Mouse (Mus musculus) myocyte (in vitro differentiated cells): ENCODE measurements at regions not wholly inside any gene's neighbourhood (a gene's known extent, or its start where the extent isn't known, plus 50 kb on each side); places are given as distances from the start of the nearest gene placed in this dataset.

Experiments
- H3K27me3 ChIP-seq: one replicate; pipeline ENCODE4 v1.6.1; 2011; ENCODE audit not compliant: control insufficient read depth, insufficient read depth, insufficient read length
- H3K36me3 ChIP-seq: one replicate; pipeline ENCODE4 v1.6.1; 2011; ENCODE audit not compliant: control insufficient read depth, insufficient read depth
- H3K4me2 ChIP-seq: one replicate; pipeline ENCODE4 v1.6.1; 2011; ENCODE audit warnings: low read depth, control low read depth
- H3K4me3 ChIP-seq: one replicate; pipeline ENCODE4 v1.5.1; 2011; ENCODE audit warnings: mild to moderate bottlenecking, control low read depth, moderate library complexity
- H3K79me2 ChIP-seq: one replicate; pipeline ENCODE4 v1.6.1; 2011; ENCODE audit not compliant: control insufficient read depth, insufficient read depth
- H3ac ChIP-seq: one replicate; pipeline ENCODE4 v1.6.1; 2011; ENCODE audit not compliant: control insufficient read depth, insufficient read length
- CEBPB ChIP-seq: IDR thresholded peaks from 2 replicates; pipeline ENCODE4 v1.6.1; 2011; ENCODE audit warnings: mild to moderate bottlenecking, moderate library complexity; ENCODE audit not compliant: poor library complexity, insufficient read depth, severe bottlenecking
- E2F4 ChIP-seq: IDR thresholded peaks from one replicate; pipeline ENCODE4 v1.6.1; 2011; ENCODE audit warnings: mild to moderate bottlenecking, control low read depth, moderate library complexity; ENCODE audit not compliant: insufficient read depth
- MAX ChIP-seq: IDR thresholded peaks from one replicate; pipeline ENCODE4 v1.6.1; 2011; ENCODE audit warnings: low read depth, mild to moderate bottlenecking, control low read depth
- MYOD1 ChIP-seq, 3 experiments: IDR thresholded peaks; one replicate each; pipeline ENCODE4 v1.6.1; 2011; ENCODE audit warnings: control low read depth in 2 of 3, low read depth in 2 of 3, mild to moderate bottlenecking in 2 of 3, moderate library complexity in 1 of 3; ENCODE audit not compliant: insufficient read length in 2 of 3, control insufficient read depth in 1 of 3
- MYOG ChIP-seq, 3 experiments: IDR thresholded peaks; one replicate each; pipeline ENCODE4 v1.6.1; 2011; ENCODE audit warnings: control low read depth in 2 of 3, low read depth in 2 of 3, mild to moderate bottlenecking in 2 of 3; ENCODE audit not compliant: insufficient read length in 2 of 3, control insufficient read depth in 1 of 3, insufficient read depth in 1 of 3
- POLR2A ChIP-seq: IDR thresholded peaks from one replicate; pipeline ENCODE4 v1.6.1; 2011; ENCODE audit warnings: low read depth, mild to moderate bottlenecking, control low read depth, moderate library complexity; ENCODE audit not compliant: insufficient read length
- POLR2AphosphoS2 ChIP-seq: IDR thresholded peaks from one replicate; pipeline ENCODE4 v1.6.1; 2011; ENCODE audit warnings: low read depth, control low read depth; ENCODE audit not compliant: insufficient read length
- REST ChIP-seq: IDR thresholded peaks from one replicate; pipeline ENCODE4 v1.6.1; 2011; ENCODE audit warnings: mild to moderate bottlenecking, control low read depth, moderate library complexity; ENCODE audit not compliant: insufficient read depth, insufficient read length
- SRF ChIP-seq: IDR thresholded peaks from one replicate; pipeline ENCODE4 v1.6.1; 2011; ENCODE audit warnings: low read depth; ENCODE audit not compliant: control insufficient read depth, insufficient read length
- TCF12 ChIP-seq: IDR thresholded peaks from one replicate; pipeline ENCODE4 v1.6.1; 2011; ENCODE audit warnings: mild to moderate bottlenecking, control low read depth; ENCODE audit not compliant: poor library complexity, insufficient read depth, severe bottlenecking
- TCF3 ChIP-seq: IDR thresholded peaks from one replicate; pipeline ENCODE4 v1.6.1; 2011; ENCODE audit warnings: low read depth, control low read depth; ENCODE audit not compliant: insufficient read length
- USF1 ChIP-seq: IDR thresholded peaks from one replicate; pipeline ENCODE4 v1.6.1; 2011; ENCODE audit warnings: low read depth, mild to moderate bottlenecking, control low read depth, moderate library complexity

DNA sequence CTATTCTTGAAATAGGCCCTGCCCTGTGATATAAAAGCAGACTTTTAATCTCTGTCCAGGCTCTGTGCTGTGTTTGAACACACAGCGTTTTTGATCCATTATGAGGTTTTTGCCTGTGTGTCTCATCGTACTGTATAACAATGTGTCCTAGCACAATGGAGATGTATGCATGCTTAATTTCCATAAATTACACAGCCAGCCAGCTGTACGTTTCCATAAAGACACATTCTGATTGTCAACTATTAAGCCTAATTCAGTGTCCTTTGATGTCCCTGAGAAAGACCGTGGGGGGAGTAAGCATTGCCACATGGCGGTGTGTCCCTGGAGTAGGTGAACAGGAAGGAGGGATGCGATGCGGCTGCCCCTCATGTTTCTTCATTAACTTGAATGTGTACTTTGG is 587.7 kb upstream of the Lcorl start:
- H3ac ChIP-seq: no peak overlapping the region
- H3K36me3 ChIP-seq: no peaks in the 10 kb centered on the region
- no peak overlapping the region for H3K4me2 ChIP-seq
- no peaks in the 10 kb centered on the region for H3K27me3 ChIP-seq
- no peak overlapping the region for H3K4me3 ChIP-seq
- TF ChIP-seq POLR2A (no peak), REST (no peak), USF1 (no peak), TCF12 (no peak), POLR2AphosphoS2 (no peak), CEBPB (no peak), TCF3 (no peak), E2F4 (no peak), SRF (no peak), MYOG (IDR thresholded peaks at IDR 0.05; ENCODE audit: control insufficient read depth in 1 of 3, insufficient read depth in 1 of 3, insufficient read length in 2 of 3, low read depth in 2 of 3) (no peak), MAX (no peak), MYOD1 (IDR thresholded peaks at IDR 0.05; ENCODE audit: control insufficient read depth in 1 of 3, insufficient read length in 2 of 3, low read depth in 2 of 3) (no peak)
- no peaks in the 10 kb centered on the region for H3K79me2 ChIP-seq

DNA sequence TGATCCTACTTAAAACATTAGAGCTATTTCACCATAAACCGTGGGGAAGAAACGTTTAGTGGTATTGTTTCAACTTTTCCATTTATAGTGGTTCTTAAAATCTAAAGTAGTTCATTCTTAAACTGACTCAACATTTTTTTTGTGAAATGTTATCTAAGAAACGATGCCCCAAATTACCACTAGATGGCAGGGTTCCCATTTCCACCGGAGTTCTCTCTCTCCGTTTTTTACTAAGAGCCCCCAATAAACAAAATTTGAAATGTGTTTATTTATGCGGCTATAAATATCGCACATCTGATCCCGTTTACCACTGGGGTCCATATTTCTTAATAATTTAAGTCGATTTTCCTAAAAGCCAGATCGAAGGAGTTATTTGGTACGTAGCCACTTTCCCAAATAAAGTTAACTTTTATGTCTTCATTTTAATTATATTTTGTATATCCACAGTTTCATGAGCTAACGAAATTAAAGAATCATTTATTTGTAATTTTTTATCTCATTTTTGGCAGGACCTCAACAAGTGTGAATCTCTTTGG is 586.5 kb upstream of the Lcorl start:
- H3K4me2 ChIP-seq: peak overlapping the region; percentile 34
- no peak overlapping the region for H3ac ChIP-seq
- H3K27me3 ChIP-seq: no peaks in the 10 kb centered on the region
- no peaks in the 10 kb centered on the region for H3K79me2 ChIP-seq
- H3K4me3 ChIP-seq: no peak overlapping the region
- no peak for TF ChIP-seq POLR2AphosphoS2
- no peak for TF ChIP-seq TCF12
- no peak for TF ChIP-seq POLR2A
- TF ChIP-seq E2F4: no peak
- TF ChIP-seq USF1: no peak
- TF ChIP-seq REST: no peak
- TF ChIP-seq TCF3: no peak
- no peak for TF ChIP-seq MAX
- TF ChIP-seq MYOD1 (IDR thresholded peaks at IDR 0.05; ENCODE audit: control insufficient read depth in 1 of 3, insufficient read length in 2 of 3, low read depth in 2 of 3): no peak
- no peak for TF ChIP-seq SRF
- no peak for TF ChIP-seq CEBPB
- no peak for TF ChIP-seq MYOG (IDR thresholded peaks at IDR 0.05; ENCODE audit: control insufficient read depth in 1 of 3, insufficient read depth in 1 of 3, insufficient read length in 2 of 3, low read depth in 2 of 3)
- H3K36me3 ChIP-seq: no peaks in the 10 kb centered on the region

DNA sequence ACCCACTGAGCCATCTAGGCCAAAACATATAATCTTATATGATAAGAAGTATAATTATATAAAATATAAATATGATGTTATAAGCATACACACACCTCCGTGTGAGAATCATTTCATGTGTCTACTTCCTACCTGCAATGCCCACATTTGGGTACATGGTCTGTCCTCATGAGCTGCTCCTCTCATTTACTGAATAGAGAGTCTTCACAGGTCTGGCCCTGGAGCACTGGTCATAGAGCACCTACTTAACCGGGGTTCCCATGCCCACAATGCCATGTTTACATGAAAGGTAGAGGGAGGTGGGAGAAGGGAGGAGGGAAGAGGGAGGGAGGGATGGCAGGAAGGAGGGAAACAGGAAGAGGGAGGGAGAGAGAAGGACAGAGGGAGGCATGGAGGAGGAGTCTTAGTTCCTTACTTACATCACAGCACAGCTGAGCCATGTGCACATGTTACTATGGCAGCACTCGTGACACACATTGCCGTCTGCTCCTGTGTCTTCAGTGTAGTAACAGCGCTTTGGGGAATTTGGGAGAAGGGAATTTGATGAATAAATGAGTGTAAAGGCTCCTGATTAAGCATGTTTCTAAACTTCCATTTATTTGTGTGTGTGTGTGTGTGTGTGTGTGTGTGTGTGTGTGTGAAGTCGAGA is 585.3 kb upstream of the Lcorl start:
- no peak for TF ChIP-seq POLR2A
- TF ChIP-seq POLR2AphosphoS2: no peak
- no peak for TF ChIP-seq E2F4
- no peak for TF ChIP-seq MAX
- no peak for TF ChIP-seq TCF3
- TF ChIP-seq CEBPB: no peak
- no peak for TF ChIP-seq REST
- no peak for TF ChIP-seq SRF
- TF ChIP-seq MYOG (IDR thresholded peaks at IDR 0.05; ENCODE audit: control insufficient read depth in 1 of 3, insufficient read depth in 1 of 3, insufficient read length in 2 of 3, low read depth in 2 of 3): no peak
- H3K36me3 ChIP-seq: no peaks in the 10 kb centered on the region
- H3K27me3 ChIP-seq: no peaks in the 10 kb centered on the region
- no peak overlapping the region for H3K4me3 ChIP-seq
- no peaks in the 10 kb centered on the region for H3K79me2 ChIP-seq
- H3K4me2 ChIP-seq: peak overlapping the region; percentile 34
- H3ac ChIP-seq: no peak overlapping the region

DNA sequence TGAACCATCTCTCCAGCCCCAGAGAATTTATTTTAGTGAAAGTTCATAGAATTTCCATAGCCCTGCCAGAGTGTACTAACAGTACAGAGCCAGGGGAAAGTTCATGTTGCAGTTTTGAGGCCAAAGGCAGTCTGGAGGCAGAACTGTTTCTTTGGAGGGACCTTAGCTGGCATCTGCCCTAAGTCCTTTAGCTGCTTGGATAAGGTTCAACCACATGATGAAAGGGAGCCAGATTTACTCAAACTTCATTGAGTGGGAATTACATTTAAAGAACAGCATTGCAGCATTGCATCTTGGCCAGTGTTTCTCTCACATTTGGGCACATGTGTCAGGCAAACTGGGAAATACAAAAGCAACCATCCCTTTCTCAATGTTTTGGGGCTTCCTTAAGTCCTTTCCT is 584.3 kb upstream of the Lcorl start:
- Histone ChIP-seq H3K4me2 (no peak overlapping the region), H3K36me3 (no peaks in the 10 kb centered on the region), H3ac (no peak overlapping the region), H3K4me3 (no peak overlapping the region), H3K79me2 (no peaks in the 10 kb centered on the region), H3K27me3 (no peaks in the 10 kb centered on the region)
- TF ChIP-seq POLR2A: no peak
- no peak for TF ChIP-seq REST
- TF ChIP-seq SRF: no peak
- TF ChIP-seq USF1: no peak
- TF ChIP-seq CEBPB: no peak
- no peak for TF ChIP-seq TCF12
- TF ChIP-seq MYOD1 (IDR thresholded peaks at IDR 0.05; ENCODE audit: control insufficient read depth in 1 of 3, insufficient read length in 2 of 3, low read depth in 2 of 3): no peak
- no peak for TF ChIP-seq MYOG (IDR thresholded peaks at IDR 0.05; ENCODE audit: control insufficient read depth in 1 of 3, insufficient read depth in 1 of 3, insufficient read length in 2 of 3, low read depth in 2 of 3)
- TF ChIP-seq POLR2AphosphoS2: no peak
- TF ChIP-seq TCF3: no peak
- TF ChIP-seq MAX: no peak
- no peak for TF ChIP-seq E2F4
